Mouse (Mus musculus) testis, adult 10 weeks (tissue): Measurements from ENCODE around the gene Fars2. TPM values are rescaled to one million over a fixed set of nuclear protein-coding genes. Genes with fewer than 3 reads are reported as not detected.

Source experiments
- polyA plus RNA-seq: library from polyadenylated mRNA; stranded (reverse); fragments of 350-450 nt; fragmentation: Illumina TruSeq; extraction: RNeasy Lipid Tissue Mini Kit (QIAGEN cat#74804); gene quantifications from one replicate; pipeline ENCODE4 v1.2.3, GENCODE M21; 2014; ENCODE audit warnings: low read depth, low replicate concordance

Fars2 gene
- polyA plus RNA-seq: 45.9 TPM

GRCm38 (mm10) chr13:36117143-36118014 is at the start of gene Fars2, which contains the start of gene Lyrm4:
TSS of gene Fars2 (plus strand) at chr13:36117412.
TSS of gene Lyrm4 (minus strand) at chr13:36117526.

GRCm38 (mm10) chr13:36734731-36735571 is 617.7 kb downstream of the Fars2 start, which contains the start of gene Nrn1:
TSS of gene Nrn1 (minus strand) at chr13:36735131.

Other genes starting within 250 kb of the Fars2 start
- 6.9 TPM for gene Rpp40, start 211.1 kb upstream of the Fars2 start, polyA plus RNA-seq
- not detected for gene Ppp1r3g, start 158.6 kb upstream of the Fars2 start, polyA plus RNA-seq
- 13.0 TPM for gene Lyrm4, start 114 bp downstream of the Fars2 start, polyA plus RNA-seq